In the genomic region with DNA sequence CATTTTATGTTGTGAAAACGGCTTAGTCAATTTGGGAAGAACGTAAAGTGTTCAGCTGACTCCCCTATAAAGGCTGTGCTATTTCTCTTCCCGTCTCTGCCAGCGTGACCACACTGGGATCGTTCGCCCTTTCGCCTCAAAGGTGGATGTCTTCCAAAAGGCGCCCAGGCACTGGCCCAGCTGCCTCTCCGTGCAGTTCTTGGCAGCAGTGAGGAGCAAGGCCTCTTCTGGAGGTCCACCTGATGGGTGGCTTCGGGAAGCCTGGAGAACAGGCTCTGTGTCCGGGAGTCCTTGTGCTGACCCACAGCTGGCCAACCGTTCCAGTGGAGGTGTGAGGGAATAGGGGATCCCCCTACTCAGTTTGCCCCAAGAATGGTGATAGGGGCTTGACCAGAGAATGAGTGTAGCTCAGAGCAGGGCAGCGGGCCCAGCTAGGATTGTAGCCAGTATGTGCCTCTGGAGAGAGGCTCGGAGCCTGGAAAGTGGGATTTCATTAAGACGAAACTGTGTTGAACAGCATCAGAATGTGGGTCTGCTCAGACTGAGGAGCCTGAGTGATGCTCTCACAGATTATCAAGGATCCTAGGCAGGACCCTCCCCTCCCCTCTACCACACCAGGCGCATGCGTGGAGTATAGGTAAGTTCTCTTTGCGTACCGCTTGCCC, we compare ENCODE assay signal across 15 mouse cellular contexts. TPM values are rescaled to one million over a fixed set of nuclear protein-coding genes. Genes with fewer than 3 reads are reported as not detected.
DNase-seq lines count a peak whose midpoint lies in the region; ATAC-seq lines count a peak whose summit lies in the region.
"Had no signal": no experiment of that assay in that cellular context is flagged by ENCODE, and none has a peak within 500 bp of the region (broad histone marks: within the 10 kb centered on the region; RNA-seq: fewer than 3 reads in every experiment).

No protein-coding gene starts in this region.

- H3K4me2 ChIP-seq in heart, embryonic 11.5 days, result no peak overlapping the region
- H3K4me2 ChIP-seq: intestine, embryonic 15.5 days; liver, embryonic 15.5 days; midbrain, embryonic 13.5 days had no signal

- DNase-seq in heart, adult 18-20 months, result peak; percentile 78 to 85
- peak; percentile 10 to 31 for DNase-seq in right cerebral cortex, adult 2 months (ENCODE audit: low spot score in 2 of 2)
- DNase-seq in right cerebral cortex, postnatal 36 days (ENCODE audit: low spot score in 2 of 2), result no peak
- DNase-seq in heart, postnatal 10 days, result peak; percentile 83 to 90
- DNase-seq in right cerebral cortex, postnatal 25 days, result peak; percentile 32
- DNase-seq in embryo, embryonic 10.5 days (ENCODE audit: low spot score), result no peak
- DNase-seq: cerebellum, adult 18-20 months; embryo, embryonic 11 days; layer of hippocampus, adult 9-11 months had no signal

- 76% methylated on average over 19 of the region's 19 CpGs for WGBS in heart, embryonic 11.5 days (ENCODE audit: insufficient replicate concordance)

- H3K36me3 ChIP-seq in heart, embryonic 11.5 days (ENCODE audit: control insufficient read depth, insufficient read depth, low read length), result no peaks in the 10 kb centered on the region
- H3K36me3 ChIP-seq: intestine, embryonic 15.5 days; liver, embryonic 15.5 days; midbrain, embryonic 13.5 days had no signal

- no peak overlapping the region for H3K4me3 ChIP-seq in heart, embryonic 11.5 days (ENCODE audit: low read depth, low read length)
- H3K4me3 ChIP-seq: intestine, embryonic 15.5 days; liver, embryonic 15.5 days; midbrain, embryonic 13.5 days had no signal

- no peak overlapping the region for H3K27ac ChIP-seq in heart, embryonic 11.5 days (ENCODE audit: low read depth, low read length)
- H3K27ac ChIP-seq: intestine, embryonic 15.5 days; liver, embryonic 15.5 days; midbrain, embryonic 13.5 days had no signal

- peaks cover 6% of the 10 kb centered on the region; the same call in 1 of the 2 replicates for H3K9me3 ChIP-seq in heart, embryonic 11.5 days (replicated peaks; ENCODE audit: control insufficient read depth, low read length)
- H3K9me3 ChIP-seq: intestine, embryonic 15.5 days; liver, embryonic 15.5 days had no signal

- no peak for ATAC-seq in heart, embryonic 11.5 days (replicated peaks; ENCODE audit: insufficient number of reproducible peaks, low FRiP score, low TSS enrichment)
- no peak for ATAC-seq in activated CD4-positive, CD25-positive, alpha-beta regulatory T cell, adult 4 months
- ATAC-seq: intestine, embryonic 15.5 days; midbrain, embryonic 13.5 days had no signal

- H3K4me1 ChIP-seq in heart, embryonic 11.5 days (ENCODE audit: control insufficient read depth, insufficient read depth, low read length), result no peaks in the 10 kb centered on the region
- H3K4me1 ChIP-seq: intestine, embryonic 15.5 days; liver, embryonic 15.5 days had no signal

- H3K9ac ChIP-seq in heart, embryonic 11.5 days (ENCODE audit: low read depth, low read length), result no peak overlapping the region
- H3K9ac ChIP-seq: intestine, embryonic 15.5 days; liver, embryonic 15.5 days; midbrain, embryonic 13.5 days had no signal

- intact Hi-C loops in heart, postnatal 10 days (cut with DNase I), result no loop called here

- H3K27me3 ChIP-seq in heart, embryonic 11.5 days (ENCODE audit: control insufficient read depth, insufficient read depth, low read length), result peaks cover 25% of the 10 kb centered on the region

RNA-seq across cellular contexts. Expression of gene Prdm16, which starts 12.5 kb away (rescaled TPM):
- 10 to 100 TPM; 10.2 to 10.4 TPM for total RNA-seq in heart, adult 18-20 months (2021)
- 14.2 and 14.8 TPM in 2 replicates for polyA plus RNA-seq in heart, embryonic 11.5 days (2014; fragmentation: Nextera tagmentation; extraction: Ambion mirVana)
- total RNA-seq in heart, postnatal 10 days (2021), result 10 to 100 TPM; 20.7 to 22.2 TPM
- polyA plus RNA-seq in activated CD4-positive, CD25-positive, alpha-beta regulatory T cell, adult 4 months (2017; shearing (Covaris generic)), result 1 to 10 TPM in 1 of 2 experiments, under 1 TPM in 1; 0.41 to 4.1 TPM

RNA-seq across cellular contexts. Expression of gene Actrt2, which starts 18.5 kb away (rescaled TPM):
- total RNA-seq in heart, adult 18-20 months (2021), result not detected
- polyA plus RNA-seq in heart, embryonic 11.5 days (2014; fragmentation: Nextera tagmentation; extraction: Ambion mirVana), result not detected in 2 replicates
- not detected for total RNA-seq in heart, postnatal 10 days (2021)
- not detected for polyA plus RNA-seq in activated CD4-positive, CD25-positive, alpha-beta regulatory T cell, adult 4 months (2017; shearing (Covaris generic))
- polyA plus RNA-seq: heart, embryonic 16.5 days; intestine, embryonic 15.5 days; liver, embryonic 15.5 days; midbrain, embryonic 13.5 days had no signal

Comparison
In these comparisons a context has a peak if more than half of its experiments do, and no peak if none do; other contexts are left out.
1. DNase-seq: peak in heart, adult 18-20 months (2 of 2), right cerebral cortex, adult 2 months (2 of 2), heart, postnatal 10 days (2 of 2) and right cerebral cortex, postnatal 25 days (single experiment); none in right cerebral cortex, postnatal 36 days (0 of 2) and embryo, embryonic 10.5 days (single experiment).